Mouse (Mus musculus) thymus, adult 2 months (tissue): ENCODE results near the gene Tle6. TPM values are rescaled to one million over a fixed set of nuclear protein-coding genes. Genes with fewer than 3 reads are reported as not detected.

Experiments
- DNase-seq: peaks from one replicate; pipeline ENCODE4 v3.0.0; 2021
- H3K27ac ChIP-seq: fragments of 200-500 bp; 2 replicates; pipeline ENCODE4 v1.5.1; 2012; ENCODE audit warnings: low read length, control low read depth; ENCODE audit not compliant: control insufficient read depth, insufficient read depth
- H3K27me3 ChIP-seq: fragments of 200-500 bp; 2 replicates; pipeline ENCODE4 v1.6.1; 2012; ENCODE audit warnings: mild to moderate bottlenecking, low read length, moderate library complexity, mixed read lengths; ENCODE audit not compliant: control insufficient read depth, insufficient read depth
- H3K36me3 ChIP-seq: fragments of 200-500 bp; 2 replicates; pipeline ENCODE4 v1.6.1; 2012; ENCODE audit warnings: mild to moderate bottlenecking, low read length, moderate library complexity; ENCODE audit not compliant: control insufficient read depth, insufficient read depth
- H3K4me1 ChIP-seq: fragments of 200-500 bp; replicated peaks from 2 replicates; pipeline ENCODE4 v1.6.1; 2012; ENCODE audit warnings: low read length; ENCODE audit not compliant: control insufficient read depth, insufficient read depth
- H3K4me3 ChIP-seq: fragments of 200-500 bp; 2 replicates; pipeline ENCODE4 v1.5.1; 2012; ENCODE audit warnings: mild to moderate bottlenecking, low read length, control low read depth, moderate library complexity; ENCODE audit not compliant: control insufficient read depth, insufficient read depth
- CTCF ChIP-seq: fragments of 200-500 bp; IDR thresholded peaks from 2 replicates; pipeline ENCODE4 v1.5.1; 2012; ENCODE audit warnings: mild to moderate bottlenecking, control low read depth, low read length, moderate library complexity, borderline replicate concordance; ENCODE audit not compliant: control insufficient read depth, poor library complexity, insufficient read depth; ENCODE audit errors: extremely low read depth
- POLR2A ChIP-seq: fragments of 200-500 bp; IDR thresholded peaks from 2 replicates; pipeline ENCODE4 v1.6.1; 2012; ENCODE audit warnings: mild to moderate bottlenecking, low read length, control low read depth, moderate library complexity; ENCODE audit not compliant: control insufficient read depth, poor library complexity, insufficient read depth; ENCODE audit errors: extremely low read depth
- WGBS: fragments of 180-500 bp; shearing (Covaris S2); methylation state at CpG from one replicate; pipeline ENCODE4 v1.1.7; 2018; 5-methylcytosine and 5-hydroxymethylcytosine counted together
- polyA plus RNA-seq: library from polyadenylated mRNA; depleted of rRNA; stranded (reverse); fragments of >200 nt; gene quantifications from 2 replicates; pipeline ENCODE4 v1.2.3, GENCODE M21; 2012

Gene Tle6
- polyA plus RNA-seq, 1 experiment: 28.8 TPM

DNA sequence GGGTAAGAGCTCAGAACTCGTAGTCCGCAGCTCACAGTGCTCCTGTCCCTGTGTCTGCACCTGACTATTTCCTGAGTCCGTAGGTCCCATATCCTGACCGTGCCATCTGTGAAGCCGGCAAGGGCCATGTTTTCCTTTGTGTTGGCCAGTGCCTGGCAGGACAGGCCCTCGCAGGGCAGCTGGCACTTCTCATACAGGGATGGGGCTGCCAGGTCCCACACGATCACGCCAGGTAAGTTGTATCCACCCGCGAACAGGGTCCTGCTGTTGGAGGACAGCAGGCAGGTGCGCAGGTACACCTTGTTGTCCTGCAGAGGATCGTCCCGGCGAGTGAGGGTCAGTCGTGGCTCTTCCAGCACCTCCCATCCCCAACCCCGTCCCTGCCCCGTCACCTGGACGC is 6.9 kb downstream of the Tle6 start:
- no peaks in the 10 kb centered on the region for H3K36me3 ChIP-seq
- TF ChIP-seq CTCF: no peak
- TF ChIP-seq POLR2A: no peak

DNA sequence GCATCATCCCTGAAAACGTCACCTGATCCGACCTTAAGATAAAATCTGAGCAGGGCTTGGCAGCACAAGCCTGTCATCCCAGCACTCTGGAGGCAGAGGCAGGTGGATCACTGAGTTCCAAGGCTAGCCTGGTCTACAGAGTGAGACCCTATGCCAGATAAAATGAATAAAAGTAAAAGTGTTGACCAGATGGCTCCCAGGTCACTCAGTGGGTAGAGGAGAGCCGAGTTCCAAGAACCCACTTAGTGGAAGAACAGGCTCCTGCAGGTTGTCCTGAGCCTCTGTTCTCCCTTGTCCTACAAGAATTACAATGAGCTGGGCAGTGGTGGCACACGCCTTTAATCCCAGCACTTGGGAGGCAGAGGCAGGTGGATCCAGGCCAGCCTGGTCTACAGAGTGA is 7.7 kb downstream of the Tle6 start:
- DNase-seq: no peak
- H3K4me1 ChIP-seq: peaks cover 28% of the 10 kb centered on the region
- WGBS: 93% methylated on average over 4 of the region's 4 CpGs
- H3K27ac ChIP-seq: no peak overlapping the region
- H3K4me3 ChIP-seq: no peak overlapping the region
- H3K36me3 ChIP-seq: no peaks in the 10 kb centered on the region
- H3K27me3 ChIP-seq: no peaks in the 10 kb centered on the region
- TF ChIP-seq CTCF (no peak), POLR2A (no peak)

More for the DNA sequence above, 6.9 kb downstream of the Tle6 start:
- Histone ChIP-seq H3K27ac (no peak overlapping the region), H3K27me3 (no peaks in the 10 kb centered on the region), H3K4me1 (peaks cover 35% of the 10 kb centered on the region), H3K4me3 (no peak overlapping the region)
- WGBS: 94% methylated on average over 18 of the region's 18 CpGs
- DNase-seq: no peak

DNA sequence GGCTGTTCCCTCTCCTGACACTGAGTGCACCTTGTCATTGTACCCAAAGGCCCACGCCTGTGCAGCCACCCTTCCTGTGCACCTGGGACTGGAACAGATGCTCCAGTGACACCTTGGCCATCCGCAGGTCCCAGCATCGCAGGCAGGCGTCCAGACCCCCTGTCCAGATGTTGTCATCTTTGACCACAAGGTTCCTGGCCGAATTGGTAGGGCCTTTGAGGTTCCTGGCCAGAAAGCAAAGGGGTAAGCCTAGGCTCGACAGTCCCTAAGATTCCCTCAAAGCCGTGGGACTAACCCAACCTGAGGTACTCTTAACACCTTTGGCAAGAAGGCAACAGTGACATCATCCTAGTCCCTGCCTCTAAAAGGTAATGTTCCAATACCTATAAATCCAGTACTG is 8.2 kb downstream of the Tle6 start:
- no peaks in the 10 kb centered on the region for H3K27me3 ChIP-seq
- TF ChIP-seq CTCF (no peak), POLR2A (no peak)
- no peak overlapping the region for H3K27ac ChIP-seq
- DNase-seq: no peak
- H3K4me1 ChIP-seq: peaks cover 22% of the 10 kb centered on the region
- no peak overlapping the region for H3K4me3 ChIP-seq
- WGBS: 78% methylated on average over 7 of the region's 7 CpGs
- H3K36me3 ChIP-seq: no peaks in the 10 kb centered on the region

DNA sequence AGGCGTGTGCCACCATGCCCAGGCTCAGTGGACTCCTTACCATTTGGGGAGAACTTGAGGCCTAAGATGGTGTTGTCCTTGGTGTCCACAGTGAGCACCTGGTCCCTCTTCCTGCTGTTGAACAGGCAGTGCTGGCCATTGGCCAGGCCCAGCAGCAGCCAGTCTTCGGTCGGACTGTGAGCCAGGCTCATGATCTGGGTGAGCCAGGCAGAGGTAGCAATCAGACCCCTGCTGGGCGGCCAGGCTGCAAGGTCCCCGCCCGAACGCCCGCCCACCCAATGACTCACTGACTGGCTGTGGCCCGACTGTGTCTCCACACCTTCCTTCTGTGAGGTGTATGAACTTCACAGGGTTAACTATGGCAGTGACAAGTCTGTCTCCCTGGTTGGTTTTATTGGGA is 9.0 kb downstream of the Tle6 start:
- H3K36me3 ChIP-seq: no peaks in the 10 kb centered on the region
- no peaks in the 10 kb centered on the region for H3K27me3 ChIP-seq
- no peak for TF ChIP-seq CTCF
- no peak for TF ChIP-seq POLR2A

DNA sequence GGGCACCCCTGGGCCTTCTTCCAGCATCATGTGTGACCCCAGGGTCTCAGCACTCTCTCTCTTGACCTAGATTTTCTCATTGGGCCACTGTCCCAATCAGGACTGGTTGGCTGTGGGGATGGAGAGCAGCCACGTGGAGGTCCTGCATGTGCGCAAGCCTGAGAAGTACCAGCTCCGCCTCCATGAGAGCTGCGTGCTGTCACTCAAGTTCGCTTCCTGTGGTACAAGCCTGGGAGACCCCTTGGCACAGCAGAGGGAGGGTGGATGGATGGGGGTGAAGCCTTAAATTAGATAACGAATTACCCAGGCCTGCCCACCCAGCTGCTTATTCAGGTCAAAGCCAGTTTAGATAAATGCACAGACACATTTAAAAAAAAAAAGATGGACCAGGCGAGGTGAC is 12.1 kb downstream of the Tle6 start:
- no peaks in the 10 kb centered on the region for H3K36me3 ChIP-seq
- TF ChIP-seq CTCF: no peak
- WGBS: 86% methylated on average over 7 of the region's 7 CpGs

More for the DNA sequence above, 9.0 kb downstream of the Tle6 start:
- Histone ChIP-seq H3K4me3 (no peak overlapping the region), H3K4me1 (peaks cover 16% of the 10 kb centered on the region), H3K27ac (no peak overlapping the region)
- DNase-seq: no peak
- WGBS: 92% methylated on average over 9 of the region's 9 CpGs

DNA sequence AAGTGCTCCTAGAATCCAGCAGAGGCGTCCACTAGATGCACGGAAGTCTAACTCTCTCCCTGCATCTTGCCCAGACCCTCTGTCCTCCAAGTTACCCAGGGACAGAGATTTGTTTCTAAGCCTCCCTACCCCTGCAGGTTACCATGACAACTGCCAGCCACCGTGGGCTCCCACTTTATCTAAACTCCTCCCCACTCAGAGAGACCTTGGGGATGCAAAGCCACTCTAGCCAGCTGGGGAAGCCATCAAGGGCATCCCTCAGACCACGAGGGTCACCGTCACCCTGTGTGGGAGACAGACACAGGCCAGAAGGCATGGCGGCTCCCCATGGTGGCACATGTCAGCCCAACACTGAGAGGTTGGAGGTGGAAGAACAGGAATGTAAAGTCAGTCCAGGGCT is 17.5 kb downstream of the Tle6 start:
- H3K4me3 ChIP-seq: no peak overlapping the region
- no peak for DNase-seq
- TF ChIP-seq POLR2A: no peak
- TF ChIP-seq CTCF: no peak
- no peak overlapping the region for H3K27ac ChIP-seq
- no peaks in the 10 kb centered on the region for H3K27me3 ChIP-seq
- H3K4me1 ChIP-seq: peaks cover 14% of the 10 kb centered on the region
- WGBS: 63% methylated on average over 6 of the region's 6 CpGs
- no peaks in the 10 kb centered on the region for H3K36me3 ChIP-seq

More for the DNA sequence above, 12.1 kb downstream of the Tle6 start:
- DNase-seq: no peak
- Histone ChIP-seq H3K27ac (no peak overlapping the region), H3K27me3 (no peaks in the 10 kb centered on the region), H3K4me1 (no peaks in the 10 kb centered on the region; the same call in 1 of the 2 replicates), H3K4me3 (no peak overlapping the region)

DNA sequence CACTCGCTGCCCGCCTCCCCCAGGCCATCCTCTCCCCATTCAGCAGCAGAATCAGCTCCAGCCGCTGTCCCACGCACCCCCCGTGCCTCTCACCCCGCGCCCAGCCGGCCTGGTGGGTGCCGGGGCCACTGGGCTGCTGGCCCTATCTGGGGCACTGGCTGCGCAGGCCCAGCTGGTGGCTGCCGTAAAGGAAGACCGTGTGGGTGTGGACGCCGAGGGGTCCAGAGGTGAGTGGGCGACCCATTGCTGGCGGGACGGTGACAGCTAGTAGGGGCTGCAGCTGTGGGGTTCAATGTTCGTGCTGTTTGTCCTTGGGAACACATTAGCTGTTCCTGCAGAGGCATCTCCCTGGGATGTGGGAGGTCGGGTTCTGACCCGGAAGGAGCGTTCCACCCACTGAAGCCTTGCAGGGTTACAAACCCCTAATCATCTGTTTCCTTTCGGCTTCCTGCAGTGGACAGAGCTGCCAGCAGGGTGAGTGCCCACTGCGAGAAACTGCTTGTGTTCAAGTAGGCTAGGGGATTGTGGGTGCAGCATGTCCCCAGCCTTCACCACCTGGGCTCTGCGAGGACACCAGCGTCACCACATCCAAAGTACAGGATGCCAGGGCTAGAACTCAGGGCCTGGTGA is 20.3 kb downstream of the Tle6 start:
- Histone ChIP-seq H3K4me1 (peaks cover 20% of the 10 kb centered on the region), H3K27ac (no peak overlapping the region), H3K27me3 (no peaks in the 10 kb centered on the region), H3K36me3 (no peaks in the 10 kb centered on the region), H3K4me3 (no peak overlapping the region)
- TF ChIP-seq POLR2A (no peak), CTCF (0 out of 2 replicates have a peak, but pooled peaks have one; percentile 11)
- WGBS: 14% methylated on average over 25 of the region's 25 CpGs
- peak; percentile 20 for DNase-seq
